Mouse (Mus musculus) heart, postnatal 4 days (tissue): ENCODE data around the gene Gm47995. TPM values are rescaled to one million over a fixed set of nuclear protein-coding genes. Genes with fewer than 3 reads are reported as not detected.
"Not testable (repeated sequence)": the region's sequence is repeated elsewhere in the genome, so short reads cannot be mapped to it uniquely, and the experiment has no call there.

Experiments
- DNase-seq: peaks from one replicate; pipeline ENCODE4 v3.0.0; 2021
- total RNA-seq, 2 experiments: library from RNA; stranded (reverse); gene quantifications; 2 replicates each; pipeline ENCODE4 v1.2.3; 2021

The Gm47995 gene
- total RNA-seq: not detected

- DNase-seq: not testable (repeated sequence)
Observed at GRCm38 (mm10) chr1:151198120-151198519, at the start of gene Gm47995. Gene Gm47995 (plus strand): TSS chr1:151198448.

GRCm38 (mm10) chr1:151150211-151150610, 48.0 kb upstream of the Gm47995 start:
- DNase-seq: no peak

DNA sequence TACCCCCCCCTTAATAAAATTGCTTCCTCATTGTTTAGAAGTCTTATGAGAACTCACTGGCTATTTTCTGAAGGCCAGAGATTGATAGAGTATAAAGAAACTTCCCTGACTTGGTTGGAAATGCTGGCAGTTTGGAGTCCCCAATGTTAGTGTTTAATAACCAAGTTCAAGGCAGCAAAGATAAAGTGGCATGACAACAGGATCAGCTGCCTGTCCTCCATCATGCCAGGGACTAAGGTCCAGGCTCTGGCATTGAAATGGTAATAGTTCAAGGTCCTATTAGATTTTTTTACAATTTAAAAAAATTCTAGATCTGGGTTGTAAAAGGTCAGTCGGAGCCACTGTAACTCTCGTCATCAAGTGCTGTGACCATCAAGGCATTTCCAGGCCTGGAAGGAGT, 47.2 kb upstream of the Gm47995 start:
- no peak for DNase-seq

DNA sequence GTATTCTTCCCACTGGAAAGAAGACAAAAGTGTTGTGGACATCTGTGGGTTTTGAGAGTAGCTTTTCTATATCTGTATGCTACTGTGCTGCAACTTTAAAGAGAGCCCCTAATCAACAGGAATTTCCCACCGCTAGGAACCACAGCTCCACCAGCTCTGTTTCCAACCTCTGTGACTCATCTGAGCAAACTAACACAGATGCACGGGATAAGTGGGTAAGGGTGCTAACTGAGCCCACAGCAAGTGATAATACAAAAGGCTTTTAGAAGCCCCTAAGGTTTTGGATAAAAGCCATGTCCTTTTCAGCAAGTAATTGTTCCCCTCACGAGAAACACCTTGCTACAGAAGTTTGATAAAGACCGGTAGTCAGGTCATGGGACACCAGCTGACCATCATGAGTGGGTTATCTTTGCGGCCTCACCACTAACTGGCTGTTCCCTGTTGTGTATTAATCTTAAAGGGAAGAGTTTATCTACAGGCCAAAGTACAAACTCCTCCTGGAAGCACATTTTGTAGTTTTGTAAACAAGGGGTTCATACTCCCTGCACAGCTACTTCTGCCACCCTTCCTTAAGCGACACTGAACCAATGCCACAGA, 45.1 kb upstream of the Gm47995 start:
- peak; percentile 20 for DNase-seq

- DNase-seq: not testable (repeated sequence)
Observed at GRCm38 (mm10) chr1:151154131-151154530, 44.1 kb upstream of the Gm47995 start.

DNA sequence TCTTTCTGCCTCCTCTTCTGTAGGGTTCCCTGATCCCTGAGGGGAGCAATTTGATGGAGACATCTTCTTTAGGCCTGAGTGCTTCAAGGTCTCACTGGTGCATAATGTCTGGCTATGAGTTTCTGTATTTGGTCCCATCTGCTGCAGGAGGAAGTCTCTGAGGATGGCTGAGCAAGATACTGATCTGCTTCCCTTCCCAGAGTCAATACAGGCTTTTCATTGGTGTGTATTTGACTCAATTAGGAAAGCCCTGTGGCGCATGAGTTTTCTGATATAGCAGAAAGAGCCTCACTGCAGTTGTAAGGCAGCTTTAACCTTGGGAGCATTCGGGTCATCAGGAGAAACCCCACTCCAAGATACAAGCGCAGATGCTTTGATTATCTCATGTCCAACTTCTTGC, 42.1 kb upstream of the Gm47995 start:
- DNase-seq: no peak

DNA sequence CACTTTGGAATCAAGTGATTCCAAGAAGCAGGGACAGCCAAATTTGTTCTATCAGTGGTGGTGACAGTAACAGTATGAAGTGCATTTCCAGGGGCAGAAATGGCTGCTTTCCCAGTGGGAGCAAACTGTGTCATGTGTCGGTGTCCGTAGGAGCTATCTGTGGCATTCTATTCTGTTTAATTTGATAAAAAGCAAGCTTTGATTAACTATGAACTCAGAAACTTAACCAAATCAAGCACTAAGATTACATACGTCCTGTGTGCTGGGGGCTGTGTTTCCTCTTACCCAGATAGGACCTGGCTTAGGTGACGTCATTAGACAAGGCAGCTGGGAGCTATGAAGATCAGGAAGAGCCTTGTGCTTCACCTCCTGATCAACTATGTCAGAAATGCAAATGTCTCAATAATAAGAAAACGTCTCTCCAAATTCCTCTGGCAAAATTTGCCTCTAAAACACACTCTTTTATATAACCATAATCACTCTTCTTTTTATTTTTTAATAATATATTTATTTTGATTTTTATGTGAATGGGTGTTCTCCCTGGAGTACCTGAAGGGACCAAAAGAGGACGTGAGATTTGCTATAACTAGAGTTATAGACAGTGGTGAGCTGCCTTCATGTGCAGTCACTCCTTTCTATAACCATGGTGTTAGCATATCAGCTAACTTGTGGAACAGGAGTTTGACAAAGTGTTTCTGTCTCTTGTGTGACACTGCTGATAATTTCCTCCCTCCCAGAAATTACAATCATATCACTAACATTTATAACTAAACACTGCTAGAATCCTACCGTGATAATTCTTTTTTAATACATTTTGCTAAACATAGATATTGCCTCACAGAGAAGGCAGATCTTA, 41.2 kb upstream of the Gm47995 start:
- peak; percentile 27 for DNase-seq

- no peak for DNase-seq
Observed at GRCm38 (mm10) chr1:151157963-151158856, 40.0 kb upstream of the Gm47995 start.

DNA sequence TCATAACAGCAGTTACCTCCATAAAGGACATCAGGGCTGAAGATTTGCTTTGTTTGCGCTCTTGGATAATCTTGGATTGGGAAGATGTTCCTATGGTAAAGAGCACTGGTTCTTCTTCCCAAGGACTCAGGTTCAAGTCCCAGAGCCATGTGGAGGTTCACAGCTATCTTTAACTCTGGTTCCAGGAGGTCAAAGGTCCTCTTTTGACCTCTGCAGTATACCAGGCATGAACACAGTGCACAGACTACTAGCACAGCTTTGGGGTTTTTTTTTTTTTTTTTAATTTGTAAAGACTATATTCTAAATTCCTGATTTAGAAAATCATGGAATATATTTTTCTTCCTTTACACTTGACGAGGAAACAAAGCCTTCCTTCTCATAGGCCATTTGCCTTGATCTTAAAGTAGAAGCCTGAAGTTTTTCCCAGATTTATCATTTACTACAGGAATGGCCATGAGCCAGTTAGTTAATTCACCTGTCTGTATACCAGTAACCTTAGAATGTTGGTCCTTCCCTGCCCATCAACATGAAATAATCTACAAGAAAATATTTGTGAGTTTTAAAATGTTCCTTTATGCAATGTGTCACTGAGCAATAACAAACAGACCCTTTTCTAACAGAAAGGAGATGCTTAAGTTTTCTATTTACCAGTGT, 39.3 kb upstream of the Gm47995 start:
- DNase-seq: no peak

DNA sequence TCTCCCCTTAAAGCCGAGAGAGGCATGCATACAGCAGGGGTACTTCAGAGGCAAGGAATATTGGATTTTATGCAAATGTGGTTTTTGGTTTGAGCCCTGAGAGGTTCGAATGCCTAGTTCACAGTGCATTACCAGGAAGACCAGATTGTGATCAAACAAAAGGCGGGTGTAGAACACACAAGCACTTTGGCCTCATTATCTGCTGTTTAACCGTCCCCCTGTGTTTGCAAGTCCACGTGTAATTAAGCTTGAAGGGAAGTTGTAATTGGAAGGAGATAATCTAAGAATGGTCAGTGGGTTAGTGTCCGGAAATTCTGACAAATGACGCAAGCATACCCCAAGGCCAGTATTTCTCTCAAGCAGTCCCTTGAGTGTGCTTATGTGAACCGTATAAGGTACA, 32.2 kb upstream of the Gm47995 start:
- DNase-seq: no peak

DNA sequence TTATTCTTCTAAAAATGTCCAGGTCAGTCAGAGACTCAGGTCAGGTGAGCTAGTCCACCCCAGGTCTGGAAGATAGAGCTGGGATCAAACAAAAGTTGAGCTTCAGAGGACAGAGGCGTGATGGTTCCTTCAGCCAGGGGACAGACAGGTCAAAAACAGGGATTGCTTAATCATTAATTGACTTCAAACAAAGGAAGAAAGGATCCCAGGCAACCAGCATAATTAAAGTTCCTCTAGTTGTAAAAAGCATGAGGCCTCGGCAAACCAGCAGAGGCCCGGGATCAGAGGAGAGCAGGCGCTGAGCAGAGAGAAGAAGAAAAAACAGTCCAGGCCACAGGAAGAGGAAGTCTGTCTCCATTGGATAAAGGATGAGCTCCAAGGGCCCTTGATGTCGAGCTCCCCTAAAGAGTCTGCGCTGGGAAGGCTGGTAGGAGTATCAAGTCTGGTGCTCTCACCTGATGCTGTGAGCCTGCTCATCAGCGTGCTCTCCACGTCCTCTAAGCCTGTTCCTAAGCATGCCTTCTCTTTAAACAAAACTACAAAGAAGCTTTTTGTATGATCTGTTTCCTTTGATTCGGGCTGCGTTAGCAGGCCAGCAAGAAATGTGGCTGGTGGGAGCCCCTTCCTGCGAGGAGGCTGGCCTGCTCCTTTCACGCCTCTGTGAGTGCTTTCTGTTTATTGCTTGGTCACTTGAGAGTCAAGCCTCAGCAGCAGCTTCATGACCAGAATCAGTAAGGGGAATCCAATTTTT, 30.8 kb upstream of the Gm47995 start:
- no peak for DNase-seq

DNA sequence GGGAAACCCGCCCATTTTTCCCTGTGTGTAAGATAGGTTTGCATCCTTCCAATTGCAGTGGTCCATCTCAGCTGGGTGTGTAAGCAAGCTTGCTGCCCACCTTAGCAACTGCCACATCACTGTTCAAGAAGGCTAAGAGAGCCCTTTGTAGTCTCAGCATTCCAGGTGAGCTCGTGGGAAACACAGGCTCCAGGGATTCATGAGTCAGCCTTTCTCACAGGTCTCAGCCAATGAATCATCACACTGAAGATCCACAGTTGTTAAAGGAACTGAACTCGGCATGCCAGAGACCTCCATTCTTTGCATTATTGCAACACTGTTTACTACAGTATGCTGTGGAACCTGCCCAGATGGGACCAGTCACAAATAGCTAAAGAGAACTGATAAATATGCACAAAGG, 29.6 kb upstream of the Gm47995 start:
- DNase-seq: no peak

GRCm38 (mm10) chr1:151171572-151172461, 26.4 kb upstream of the Gm47995 start:
- no peak for DNase-seq

GRCm38 (mm10) chr1:151177030-151177936, 21.0 kb upstream of the Gm47995 start:
- no peak for DNase-seq

DNA sequence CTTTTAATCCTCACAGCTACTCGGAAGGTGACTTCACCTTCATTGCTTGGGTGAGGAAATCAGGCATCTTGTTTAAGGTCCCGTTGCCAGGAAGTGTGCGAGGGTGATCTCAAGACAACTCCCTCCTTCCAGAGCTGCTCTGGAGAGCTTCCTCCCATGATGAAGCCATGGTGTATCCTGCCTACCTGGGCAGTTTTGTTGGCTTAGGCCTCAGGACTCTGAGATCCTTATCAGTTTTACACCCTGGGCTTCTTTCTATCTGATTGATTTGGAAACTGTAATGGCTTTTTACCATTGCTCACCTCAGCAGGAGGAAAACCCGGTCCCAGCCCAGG, 20.3 kb upstream of the Gm47995 start:
- DNase-seq: no peak

GRCm38 (mm10) chr1:151178505-151179083, 19.7 kb upstream of the Gm47995 start:
- no peak for DNase-seq

GRCm38 (mm10) chr1:151180167-151180566, 18.1 kb upstream of the Gm47995 start:
- DNase-seq: no peak

- DNase-seq: not testable (repeated sequence)
Observed at GRCm38 (mm10) chr1:151182266-151182665, 16.0 kb upstream of the Gm47995 start, which contains the start of gene Gm47985. Gene Gm47985 (plus strand): TSS chr1:151182537.

GRCm38 (mm10) chr1:151186186-151186585, 12.1 kb upstream of the Gm47995 start:
- not testable (repeated sequence) for DNase-seq
